Mouse (Mus musculus): ENCODE results near the gene Gkn1.

DNA sequence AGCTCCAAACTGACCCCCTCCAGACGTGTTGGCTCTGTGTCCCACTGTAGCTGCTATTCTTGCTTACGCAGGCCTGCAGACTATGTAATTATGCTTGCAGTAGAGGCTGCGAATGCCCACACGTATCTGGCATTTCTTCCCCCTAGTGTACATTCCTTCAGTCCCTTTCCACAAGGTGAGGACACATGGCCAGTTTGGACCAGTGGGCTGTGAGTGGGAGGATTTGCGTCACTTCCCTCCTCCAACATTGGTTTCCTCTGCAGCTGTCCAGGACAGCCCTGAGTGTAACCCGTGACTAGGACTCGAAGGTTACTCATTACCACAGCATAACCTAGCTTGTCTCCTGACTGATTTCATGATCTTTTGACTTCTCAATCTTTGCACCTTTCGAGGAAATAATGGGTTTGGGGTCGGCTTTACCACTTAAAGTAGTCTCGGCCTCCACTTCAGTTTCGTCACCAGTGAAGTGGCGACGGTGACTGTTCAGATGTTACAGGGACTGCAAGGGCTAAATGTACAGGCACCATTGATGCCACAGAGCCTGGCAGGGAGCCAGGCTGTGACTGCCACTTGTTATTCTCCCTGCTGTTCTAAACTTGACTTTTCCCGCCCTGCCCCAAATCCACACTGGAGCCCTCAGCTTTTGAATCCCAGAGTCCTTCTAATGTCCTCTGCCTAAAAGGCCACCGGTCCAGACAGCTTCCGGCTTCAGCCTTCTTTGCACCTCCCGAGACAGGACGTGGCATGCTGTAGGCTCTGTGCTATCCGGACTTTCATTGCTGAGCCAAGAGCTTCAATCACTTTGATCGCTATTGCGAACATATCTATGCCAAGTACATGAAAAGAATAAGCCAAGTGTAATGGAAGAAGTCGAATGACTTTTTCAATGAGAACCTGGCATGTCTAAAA lies 22.2 kb downstream of the Gkn1 start:
- TF ChIP-seq CTCF (conservative IDR thresholded peaks at IDR 0.05 in 1 of 2, IDR thresholded peaks at IDR 0.05 in 1 of 2; ENCODE audit: low read depth in 2 of 2, low read length in 2 of 2) (no peak), MAX (IDR thresholded peaks at IDR 0.05; ENCODE audit: low read length) (no peak), POLR2A (IDR thresholded peaks at IDR 0.05; ENCODE audit: low read depth, low read length) (no peak), ZMIZ1 (IDR thresholded peaks at IDR 0.05; ENCODE audit: low read depth, low read length) (no peak), NELFE (IDR thresholded peaks at IDR 0.05; ENCODE audit: low read depth, low read length) (no peak), MEF2A (IDR thresholded peaks at IDR 0.05; ENCODE audit: borderline replicate concordance, low read depth, low read length) (no peak), EP300 (IDR thresholded peaks at IDR 0.05; ENCODE audit: low read length) (no peak), ZKSCAN1 (IDR thresholded peaks at IDR 0.05; ENCODE audit: borderline replicate concordance, low read depth, low read length) (no peak), POLR2AphosphoS2 (IDR thresholded peaks at IDR 0.05; ENCODE audit: low read depth, low read length) (no peak)
